Mouse (Mus musculus): Measurements from ENCODE around the gene D430041D05Rik.

- TF ChIP-seq POLR2A (IDR thresholded peaks at IDR 0.05; ENCODE audit: low read depth, low read length) (no peak), CTCF (IDR thresholded peaks at IDR 0.05; ENCODE audit: borderline replicate concordance, insufficient read depth, low read length) (peak; percentile 30; the same call in 1 of the 2 replicates)
These were observed 279.8 kb downstream of the D430041D05Rik start for GRCm38 (mm10) chr2:104130969-104131368.
